Mouse (Mus musculus): ENCODE data around the gene Pecr. TPM values are rescaled to one million over a fixed set of nuclear protein-coding genes. Genes with fewer than 3 reads are reported as not detected.

Gene Pecr
- polyA plus RNA-seq, 1 experiment from 2014 or later = 3.0 TPM

- WGBS (ENCODE audit: missing documents) = 22% methylated on average over 17 of the region's 17 CpGs
- H3K79me2 ChIP-seq (ENCODE audit: inconsistent target) = no peaks in the 10 kb centered on the region
- no peak overlapping the region for H3K27ac ChIP-seq
- no peaks in the 10 kb centered on the region for H3K36me3 ChIP-seq (ENCODE audit: inconsistent target)
- no peak overlapping the region for H3K4me3 ChIP-seq (ENCODE audit: inconsistent target)
Observed at GRCm38 (mm10) chr1:72210803-72211679, 73.1 kb downstream of the Pecr start.

Other genes with a start within 250 kb of the Pecr start
- gene Mreg, start 72.0 kb downstream of the Pecr start, polyA plus RNA-seq (2018) = 0.31 to 0.81 TPM (median 0.75 TPM) in 3 replicates
- gene Tmem169, start 55 bp upstream of the Pecr start, polyA plus RNA-seq (2018) = not detected in 3 replicates
- 0.08 to 0.26 TPM (median 0.12 TPM) in 3 replicates for gene Xrcc5, start 23.1 kb upstream of the Pecr start, polyA plus RNA-seq (2018)